Mouse (Mus musculus): ENCODE data around the gene Tagln. TPM values are rescaled to one million over a fixed set of nuclear protein-coding genes. Genes with fewer than 3 reads are reported as not detected.

The Tagln gene
- 13.5 and 19.2 TPM in 2 replicates for polyA plus RNA-seq (2014; fragmentation: Nextera tagmentation; extraction: Ambion mirVana)

DNA sequence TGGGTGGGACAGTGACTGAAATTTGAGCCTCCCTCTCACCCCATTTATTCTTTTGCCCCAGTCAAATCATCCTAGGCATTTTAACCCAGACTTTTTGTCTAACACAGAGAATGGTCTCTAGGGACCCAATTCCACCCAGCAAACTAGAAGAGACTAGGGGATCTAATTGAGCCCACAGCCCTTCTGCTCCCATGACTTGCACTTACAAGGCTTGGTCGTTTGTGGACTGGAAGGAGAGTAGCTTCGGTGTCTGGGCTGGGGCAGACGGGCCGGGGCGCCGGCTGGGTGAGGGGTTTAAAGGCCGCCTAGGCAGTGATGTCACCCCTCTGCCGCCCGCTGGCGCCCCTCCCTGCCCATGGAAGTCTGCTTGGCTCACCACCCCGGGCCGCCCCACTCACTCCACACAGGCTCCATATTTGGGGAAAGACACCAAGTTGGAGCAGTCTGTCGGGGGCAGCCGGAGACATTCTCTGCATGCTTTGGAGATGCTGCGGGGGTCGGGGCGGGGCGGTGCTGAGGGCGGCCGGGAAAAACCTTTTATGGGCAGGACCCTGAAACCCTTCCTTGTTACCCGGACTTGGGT lies at the start of gene Tagln:
Gene Tagln, minus strand, starts transcription at position 431 of the 583 bp plus-strand sequence.
- Histone ChIP-seq H3K4me3 (ENCODE audit: low read depth, low read length) (peak within 1 kb of the TSS; percentile 12; the same call in 1 of the 2 replicates), H3K4me1 (ENCODE audit: control insufficient read depth, insufficient read depth, low read length) (0 out of 2 replicates have a peak, but pooled peaks cover 3% of the 10 kb centered on the region), H3K27ac (ENCODE audit: low read depth, low read length) (no peak within 1 kb of the TSS), H3K4me2 (ENCODE audit: low read depth) (peak within 1 kb of the TSS; percentile 28), H3K9me3 (ENCODE audit: control insufficient read depth, low read length) (no peaks in the 10 kb centered on the region), H3K36me3 (ENCODE audit: control insufficient read depth, insufficient read depth, low read length) (peaks cover 2% of the 10 kb centered on the region; the same call in 1 of the 2 replicates), H3K27me3 (ENCODE audit: control insufficient read depth, insufficient read depth, low read length) (no peaks in the 10 kb centered on the region), H3K9ac (ENCODE audit: low read length) (peak within 1 kb of the TSS; percentile 41)
- DNase-seq (ENCODE audit: low spot score) (peak; percentile 34), ATAC-seq (ENCODE audit: insufficient read depth, low FRiP score, low TSS enrichment) (no peak)
- 5% methylated on average over 20 of the region's 21 CpGs for WGBS

- Histone ChIP-seq H3K27ac (ENCODE audit: low read depth, low read length) (peak overlapping the region; percentile 93), H3K27me3 (ENCODE audit: control insufficient read depth, insufficient read depth, low read length) (no peaks in the 10 kb centered on the region), H3K9me3 (ENCODE audit: control insufficient read depth, low read length) (no peaks in the 10 kb centered on the region), H3K9ac (ENCODE audit: low read length) (peak overlapping the region; percentile 98), H3K4me2 (ENCODE audit: low read depth) (peak overlapping the region; percentile 71), H3K4me1 (ENCODE audit: control insufficient read depth, insufficient read depth, low read length) (peaks cover 8% of the 10 kb centered on the region), H3K36me3 (ENCODE audit: control insufficient read depth, insufficient read depth, low read length) (no peaks in the 10 kb centered on the region), H3K4me3 (ENCODE audit: low read depth, low read length) (peak overlapping the region; percentile 98)
- 1% methylated on average over 4 of the region's 4 CpGs for WGBS
- DNase-seq (ENCODE audit: low spot score) (peak; percentile 40), ATAC-seq (ENCODE audit: insufficient read depth, low FRiP score, low TSS enrichment) (peak; percentile 43)
Observed at GRCm38 (mm10) chr9:45985229-45985567, 49.3 kb upstream of the Tagln start.

- H3K4me1 ChIP-seq (ENCODE audit: control insufficient read depth, insufficient read depth, low read length): peaks cover 12% of the 10 kb centered on the region
- peak overlapping the region; percentile 93 for H3K27ac ChIP-seq (ENCODE audit: low read depth, low read length)
- H3K4me3 ChIP-seq (ENCODE audit: low read depth, low read length): peak overlapping the region; percentile 98
- no peaks in the 10 kb centered on the region for H3K27me3 ChIP-seq (ENCODE audit: control insufficient read depth, insufficient read depth, low read length)
- no peaks in the 10 kb centered on the region for H3K9me3 ChIP-seq (ENCODE audit: control insufficient read depth, low read length)
- H3K9ac ChIP-seq (ENCODE audit: low read length): peak overlapping the region; percentile 98
- peak overlapping the region; percentile 71 for H3K4me2 ChIP-seq (ENCODE audit: low read depth)
- under 1% methylated on average over 38 of the region's 76 CpGs for WGBS
- ATAC-seq (ENCODE audit: insufficient read depth, low FRiP score, low TSS enrichment) (peak; percentile 89), DNase-seq (ENCODE audit: low spot score) (peak; percentile 95)
- no peaks in the 10 kb centered on the region for H3K36me3 ChIP-seq (ENCODE audit: control insufficient read depth, insufficient read depth, low read length)
Observed at GRCm38 (mm10) chr9:45984409-45985228, 48.8 kb upstream of the Tagln start.

- WGBS: under 1% methylated on average over 23 of the region's 23 CpGs
- ATAC-seq (ENCODE audit: insufficient read depth, low FRiP score, low TSS enrichment): peak; percentile 7; the same call in 1 of the 2 replicates
- H3K9me3 ChIP-seq (ENCODE audit: control insufficient read depth, low read length): no peaks in the 10 kb centered on the region
Observed at GRCm38 (mm10) chr9:45983676-45984408, 48.0 kb upstream of the Tagln start.

DNA sequence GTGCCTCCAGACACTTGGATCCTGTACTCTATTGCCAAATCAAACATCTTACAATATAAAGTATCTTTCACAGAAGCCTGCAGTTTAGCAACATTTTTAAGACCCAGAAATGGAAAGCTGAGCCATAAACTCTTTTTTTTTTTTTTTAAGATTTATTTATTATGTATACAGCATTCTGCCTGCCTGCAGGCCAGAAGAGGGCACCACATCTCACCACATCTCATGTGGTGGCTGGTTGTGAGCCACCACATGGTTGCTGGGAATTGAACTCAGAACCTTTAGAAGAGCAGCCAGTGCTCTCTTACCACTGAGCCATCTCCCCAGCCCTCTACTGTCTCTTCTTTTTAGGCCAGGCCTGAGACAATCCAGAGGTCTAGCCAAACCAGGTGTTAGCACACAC lies 45.5 kb upstream of the Tagln start:
- Histone ChIP-seq H3K9ac (ENCODE audit: low read length) (no peak overlapping the region), H3K27ac (ENCODE audit: low read depth, low read length) (no peak overlapping the region), H3K27me3 (ENCODE audit: control insufficient read depth, insufficient read depth, low read length) (no peaks in the 10 kb centered on the region), H3K4me1 (ENCODE audit: control insufficient read depth, insufficient read depth, low read length) (peaks cover 12% of the 10 kb centered on the region), H3K4me3 (ENCODE audit: low read depth, low read length) (no peak overlapping the region), H3K36me3 (ENCODE audit: control insufficient read depth, insufficient read depth, low read length) (no peaks in the 10 kb centered on the region), H3K4me2 (ENCODE audit: low read depth) (no peak overlapping the region), H3K9me3 (ENCODE audit: control insufficient read depth, low read length) (no peaks in the 10 kb centered on the region)
- ATAC-seq (ENCODE audit: insufficient read depth, low FRiP score, low TSS enrichment) (no peak), DNase-seq (ENCODE audit: low spot score) (no peak)

More at GRCm38 (mm10) chr9:45983676-45984408, 48.0 kb upstream of the Tagln start:
- H3K27ac ChIP-seq (ENCODE audit: low read depth, low read length): peak overlapping the region; percentile 93
- peak overlapping the region; percentile 98 for H3K4me3 ChIP-seq (ENCODE audit: low read depth, low read length)
- peak overlapping the region; percentile 98 for H3K9ac ChIP-seq (ENCODE audit: low read length)
- no peaks in the 10 kb centered on the region for H3K36me3 ChIP-seq (ENCODE audit: control insufficient read depth, insufficient read depth, low read length)
- peaks cover 12% of the 10 kb centered on the region for H3K4me1 ChIP-seq (ENCODE audit: control insufficient read depth, insufficient read depth, low read length)
- H3K4me2 ChIP-seq (ENCODE audit: low read depth): peak overlapping the region; percentile 71
- DNase-seq (ENCODE audit: low spot score): peak; percentile 35
- H3K27me3 ChIP-seq (ENCODE audit: control insufficient read depth, insufficient read depth, low read length): no peaks in the 10 kb centered on the region

DNA sequence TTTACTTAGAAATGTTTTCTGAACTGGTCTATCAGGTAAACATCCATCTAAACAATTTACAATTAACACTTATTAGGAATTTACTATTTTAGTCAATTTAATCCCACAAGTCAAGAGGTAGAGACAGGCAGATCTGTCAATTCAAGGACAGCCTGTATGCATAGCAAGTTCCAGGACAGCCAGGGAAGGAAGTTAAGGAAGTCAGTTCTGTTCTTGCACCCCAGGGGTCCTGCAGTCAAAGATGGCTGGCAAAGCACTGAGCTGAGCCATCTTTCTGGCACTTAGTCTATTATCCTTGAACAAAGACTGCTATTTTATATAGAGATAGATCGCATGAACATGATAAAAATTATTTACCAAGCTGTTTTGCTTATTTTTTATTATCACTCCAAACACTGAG lies 44.8 kb upstream of the Tagln start:
- Histone ChIP-seq H3K9ac (ENCODE audit: low read length) (no peak overlapping the region), H3K4me2 (ENCODE audit: low read depth) (no peak overlapping the region), H3K27me3 (ENCODE audit: control insufficient read depth, insufficient read depth, low read length) (no peaks in the 10 kb centered on the region), H3K9me3 (ENCODE audit: control insufficient read depth, low read length) (no peaks in the 10 kb centered on the region), H3K27ac (ENCODE audit: low read depth, low read length) (no peak overlapping the region), H3K4me3 (ENCODE audit: low read depth, low read length) (no peak overlapping the region), H3K36me3 (ENCODE audit: control insufficient read depth, insufficient read depth, low read length) (no peaks in the 10 kb centered on the region), H3K4me1 (ENCODE audit: control insufficient read depth, insufficient read depth, low read length) (peaks cover 12% of the 10 kb centered on the region)
- 94% methylated on average over 1 of the region's 1 CpGs for WGBS
- ATAC-seq (ENCODE audit: insufficient read depth, low FRiP score, low TSS enrichment) (no peak), DNase-seq (ENCODE audit: low spot score) (no peak)

DNA sequence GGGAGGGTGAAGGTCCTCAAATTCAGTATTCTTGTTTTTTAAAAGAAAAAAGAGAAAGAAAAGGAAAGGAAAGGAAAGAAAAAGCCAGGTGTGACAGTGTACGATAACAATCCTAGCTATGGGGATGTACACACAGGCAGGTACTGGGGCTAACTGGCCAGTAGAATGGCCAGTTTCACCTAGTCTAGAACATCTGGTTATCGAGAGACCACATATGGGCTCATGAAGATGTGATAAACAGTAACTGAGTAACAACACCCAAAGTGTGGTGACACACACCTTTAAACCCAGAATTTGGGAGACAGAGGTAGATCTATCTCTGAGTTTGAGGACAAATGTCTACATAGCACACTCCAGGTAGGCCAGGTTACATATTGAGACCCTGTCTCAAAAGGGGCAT lies 43.9 kb upstream of the Tagln start:
- DNase-seq (ENCODE audit: low spot score) (no peak), ATAC-seq (ENCODE audit: insufficient read depth, low FRiP score, low TSS enrichment) (no peak)
- no peaks in the 10 kb centered on the region for H3K9me3 ChIP-seq (ENCODE audit: control insufficient read depth, low read length)
- H3K9ac ChIP-seq (ENCODE audit: low read length): no peak overlapping the region
- no peak overlapping the region for H3K27ac ChIP-seq (ENCODE audit: low read depth, low read length)
- H3K4me2 ChIP-seq (ENCODE audit: low read depth): no peak overlapping the region
- peaks cover 12% of the 10 kb centered on the region for H3K4me1 ChIP-seq (ENCODE audit: control insufficient read depth, insufficient read depth, low read length)
- 92% methylated on average over 2 of the region's 2 CpGs for WGBS
- peaks cover under 1% of the 10 kb centered on the region; the same call in 1 of the 2 replicates for H3K36me3 ChIP-seq (ENCODE audit: control insufficient read depth, insufficient read depth, low read length)
- no peak overlapping the region for H3K4me3 ChIP-seq (ENCODE audit: low read depth, low read length)
- H3K27me3 ChIP-seq (ENCODE audit: control insufficient read depth, insufficient read depth, low read length): no peaks in the 10 kb centered on the region

DNA sequence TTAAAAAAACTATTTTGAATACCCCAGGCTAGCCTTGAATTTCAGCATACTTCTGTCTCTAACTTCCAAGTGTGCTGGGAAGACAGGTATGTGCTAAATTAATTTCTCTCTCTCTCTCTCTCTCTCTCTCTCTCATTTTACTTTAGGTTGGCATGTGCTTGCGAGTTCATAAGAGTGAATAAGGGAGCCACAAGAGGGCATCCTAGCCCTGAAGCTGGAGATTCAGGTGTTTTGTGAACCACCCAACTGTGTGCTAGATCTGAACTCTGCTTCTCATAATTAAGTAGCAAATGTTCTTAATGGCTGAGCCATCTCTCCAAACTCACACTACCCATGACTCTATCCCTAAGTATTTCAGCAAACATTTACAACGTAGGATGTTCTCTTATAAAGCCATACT lies 41.0 kb upstream of the Tagln start:
- DNase-seq (ENCODE audit: low spot score): no peak
- ATAC-seq (ENCODE audit: insufficient read depth, low FRiP score, low TSS enrichment): no peak
- Histone ChIP-seq H3K9ac (ENCODE audit: low read length) (no peak overlapping the region), H3K27me3 (ENCODE audit: control insufficient read depth, insufficient read depth, low read length) (no peaks in the 10 kb centered on the region), H3K27ac (ENCODE audit: low read depth, low read length) (no peak overlapping the region), H3K36me3 (ENCODE audit: control insufficient read depth, insufficient read depth, low read length) (peaks cover 8% of the 10 kb centered on the region), H3K4me1 (ENCODE audit: control insufficient read depth, insufficient read depth, low read length) (peaks cover 4% of the 10 kb centered on the region; the same call in 1 of the 2 replicates), H3K4me2 (ENCODE audit: low read depth) (no peak overlapping the region), H3K9me3 (ENCODE audit: control insufficient read depth, low read length) (no peaks in the 10 kb centered on the region), H3K4me3 (ENCODE audit: low read depth, low read length) (no peak overlapping the region)
- WGBS: 89% methylated on average over 2 of the region's 2 CpGs
